Mouse (Mus musculus) left cerebral cortex, postnatal 10 days (tissue): ENCODE data around the gene 5730507C01Rik. TPM values are rescaled to one million over a fixed set of nuclear protein-coding genes. Genes with fewer than 3 reads are reported as not detected.
A peak's percentile ranks its signal among the peaks of the same experiment; 100 is the strongest.
"Not testable (repeated sequence)": the region's sequence is repeated elsewhere in the genome, so short reads cannot be mapped to it uniquely, and the experiment has no call there.

Experiments used
- DNase-seq, 2 experiments: peaks; one replicate each; pipeline ENCODE4 v3.0.0; 2021 to 2022; ENCODE audit warnings: low spot score in 2 of 2, mixed read lengths in 1 of 2; ENCODE audit errors: extremely low spot score in 1 of 2
- intact Hi-C: fragments of 180-260 bp; cut with DNase I; formaldehyde crosslinking; loops from one replicate; pipeline ENCODE4 v1.15.1; 2025
- total RNA-seq, 2 experiments: library from RNA; stranded (reverse); gene quantifications; 2 replicates each; pipeline ENCODE4 v1.2.3; 2021

The 5730507C01Rik gene
- under 1 TPM; 0.62 to 0.77 TPM for total RNA-seq

- intact Hi-C loops: no loop called here
- DNase-seq: peak in 1 of 2 experiments; percentile 45
Observed at GRCm38 (mm10) chr12:18514171-18514570, at the start of gene 5730507C01Rik. Gene 5730507C01Rik, plus strand, starts transcription at chr12:18514510.

- DNase-seq, intact Hi-C loops: not testable (repeated sequence)
Observed at GRCm38 (mm10) chr12:18514616-18515015, 306 bp downstream of the 5730507C01Rik start.

GRCm38 (mm10) chr12:18515077-18515476 lies 767 bp downstream of the 5730507C01Rik start:
- peak in 1 of 2 experiments; percentile 12 for DNase-seq
- intact Hi-C loops: not testable (repeated sequence)
